In genomic region chr14:52101285-52102157, GRCm38 (mm10) we compare ENCODE assay signal across 8 mouse cellular contexts. TPM values are rescaled to one million over a fixed set of nuclear protein-coding genes. Genes with fewer than 3 reads are reported as not detected.
DNase-seq lines count a peak whose midpoint lies in the region; ATAC-seq and TF ChIP-seq lines count a peak whose summit lies in the region.

No protein-coding gene starts in this region.

- no peak overlapping the region for H3K27ac ChIP-seq in lung, embryonic 16.5 days (ENCODE audit: low read length)
- no peak overlapping the region for H3K27ac ChIP-seq in embryonic fibroblast, embryonic 13.5 days (ENCODE audit: insufficient read depth, low read length)
- no peak overlapping the region for H3K27ac ChIP-seq in limb, embryonic 11.5 days (replicated peaks; ENCODE audit: low read depth, low read length)

- H3K9me3 ChIP-seq in lung, embryonic 16.5 days (ENCODE audit: control insufficient read depth, low read length), result no peaks in the 10 kb centered on the region
- no peaks in the 10 kb centered on the region for H3K9me3 ChIP-seq in limb, embryonic 11.5 days (ENCODE audit: control insufficient read depth, low read length)

- TF ChIP-seq CTCF in embryonic fibroblast, embryonic 13.5 days (IDR thresholded peaks at IDR 0.05; ENCODE audit: borderline replicate concordance, insufficient read depth, low read length), result no peak

- no peak for DNase-seq in lung, postnatal 10 days
- no peak for DNase-seq in limb, embryonic 11.5 days (ENCODE audit: low spot score)
- DNase-seq in splenic B cell, adult 2 months (ENCODE audit: low read depth, low spot score), result peak; percentile 20
- no peak for DNase-seq in urinary bladder, adult 2 months (ENCODE audit: low spot score)
- no peak for DNase-seq in gastrocnemius, postnatal 36 days
- no peak for DNase-seq in urinary bladder, postnatal 25 days (ENCODE audit: low spot score)

- no peak for TF ChIP-seq POLR2A in embryonic fibroblast, embryonic 13.5 days (IDR thresholded peaks at IDR 0.05; ENCODE audit: low read depth, low read length)

- peak overlapping the region; percentile 67 for H3K4me3 ChIP-seq in lung, embryonic 16.5 days (ENCODE audit: low read length)
- peak overlapping the region; percentile 84 for H3K4me3 ChIP-seq in embryonic fibroblast, embryonic 13.5 days (ENCODE audit: insufficient read depth, low read length)
- no peak overlapping the region for H3K4me3 ChIP-seq in limb, embryonic 11.5 days (ENCODE audit: low read depth, low read length)

- intact Hi-C loops in gastrocnemius, postnatal 36 days (cut with DNase I), result no loop called here

- no peak overlapping the region for H3K9ac ChIP-seq in lung, embryonic 16.5 days (ENCODE audit: low read length)
- no peak overlapping the region for H3K9ac ChIP-seq in limb, embryonic 11.5 days (ENCODE audit: low read length)

- ATAC-seq in lung, embryonic 16.5 days (ENCODE audit: low read depth), result no peak
- ATAC-seq in limb, embryonic 11.5 days (ENCODE audit: insufficient number of reproducible peaks, low FRiP score, low TSS enrichment, low read depth), result no peak

- H3K27me3 ChIP-seq in lung, embryonic 16.5 days (ENCODE audit: control insufficient read depth, insufficient read depth, low read depth, low read length), result no peaks in the 10 kb centered on the region
- no peaks in the 10 kb centered on the region for H3K27me3 ChIP-seq in limb, embryonic 11.5 days (ENCODE audit: control insufficient read depth, insufficient read depth, low read length)
- H3K27me3 ChIP-seq in splenic B cell, adult 2 months (ENCODE audit: control insufficient read depth, insufficient read depth, low read length, poor library complexity, severe bottlenecking), result no peaks in the 10 kb centered on the region

- peaks cover 4% of the 10 kb centered on the region; the same call in 1 of the 2 replicates for H3K36me3 ChIP-seq in lung, embryonic 16.5 days (ENCODE audit: control insufficient read depth, insufficient read depth, low read length)
- peaks cover 5% of the 10 kb centered on the region; the same call in 1 of the 2 replicates for H3K36me3 ChIP-seq in limb, embryonic 11.5 days (ENCODE audit: control insufficient read depth, insufficient read depth, low read length)
- H3K36me3 ChIP-seq in splenic B cell, adult 2 months (ENCODE audit: control insufficient read depth, insufficient read depth, low read length, poor library complexity, severe bottlenecking), result 0 out of 2 replicates have a peak, but pooled peaks cover 1% of the 10 kb centered on the region

- WGBS in lung, embryonic 16.5 days, result 45% methylated on average over 1 of the region's 1 CpGs
- 86% methylated on average over 1 of the region's 1 CpGs for WGBS in limb, embryonic 11.5 days

- H3K4me2 ChIP-seq in lung, embryonic 16.5 days (ENCODE audit: low read depth, low read length), result peak overlapping the region; percentile 64
- H3K4me2 ChIP-seq in limb, embryonic 11.5 days (ENCODE audit: low read depth, severe bottlenecking), result peak overlapping the region; percentile 47; the same call in 1 of the 2 replicates

- H3K4me1 ChIP-seq in lung, embryonic 16.5 days (replicated peaks; ENCODE audit: control insufficient read depth, insufficient read depth, low read length), result peaks cover 23% of the 10 kb centered on the region
- H3K4me1 ChIP-seq in embryonic fibroblast, embryonic 13.5 days (ENCODE audit: control insufficient read depth, insufficient read depth, low read length), result 0 out of 2 replicates have a peak, but pooled peaks cover 5% of the 10 kb centered on the region
- 0 out of 2 replicates have a peak, but pooled peaks cover 3% of the 10 kb centered on the region for H3K4me1 ChIP-seq in limb, embryonic 11.5 days (ENCODE audit: control insufficient read depth, insufficient read depth, low read length)

RNA-seq across cellular contexts. Expression of gene Hnrnpc, which starts 2.3 kb away (rescaled TPM):
- 603 and 612 TPM in 2 replicates for polyA plus RNA-seq in lung, embryonic 16.5 days (2015; fragmentation: Nextera tagmentation; extraction: Ambion mirVana)
- polyA plus RNA-seq in embryonic fibroblast, embryonic 13.5 days (2011; ENCODE audit: insufficient read length, low read depth, missing spikeins), result 402 and 479 TPM in 2 replicates
- polyA plus RNA-seq in limb, embryonic 11.5 days (2014; fragmentation: Nextera tagmentation; extraction: Ambion mirVana), result 989 and 1,009 TPM in 2 replicates
- 203 and 214 TPM in 2 replicates for polyA plus RNA-seq in urinary bladder, adult 2 months (2012; rRNA removed)
- 10 to 100 TPM; 71.0 to 74.4 TPM for total RNA-seq in gastrocnemius, postnatal 36 days (2021)

RNA-seq across cellular contexts. Expression of gene Rpgrip1, which starts 9.0 kb away (rescaled TPM):
- 57.8 and 59.1 TPM in 2 replicates for polyA plus RNA-seq in lung, embryonic 16.5 days (2015; fragmentation: Nextera tagmentation; extraction: Ambion mirVana)
- 1.8 and 3.7 TPM in 2 replicates for polyA plus RNA-seq in embryonic fibroblast, embryonic 13.5 days (2011; ENCODE audit: insufficient read length, low read depth, missing spikeins)
- polyA plus RNA-seq in limb, embryonic 11.5 days (2014; fragmentation: Nextera tagmentation; extraction: Ambion mirVana), result 119 and 124 TPM in 2 replicates
- 1.8 and 2.5 TPM in 2 replicates for polyA plus RNA-seq in urinary bladder, adult 2 months (2012; rRNA removed)
- not detected for total RNA-seq in gastrocnemius, postnatal 36 days (2021)

RNA-seq across cellular contexts. Expression of gene Olfr221, which starts 59.3 kb away (rescaled TPM):
- not detected in 2 replicates for polyA plus RNA-seq in lung, embryonic 16.5 days (2015; fragmentation: Nextera tagmentation; extraction: Ambion mirVana)
- polyA plus RNA-seq in embryonic fibroblast, embryonic 13.5 days (2011; ENCODE audit: insufficient read length, low read depth, missing spikeins), result not detected in 2 replicates
- not detected in 2 replicates for polyA plus RNA-seq in limb, embryonic 11.5 days (2014; fragmentation: Nextera tagmentation; extraction: Ambion mirVana)
- not detected in 2 replicates for polyA plus RNA-seq in urinary bladder, adult 2 months (2012; rRNA removed)
- not detected for total RNA-seq in gastrocnemius, postnatal 36 days (2021)

Comparison
In these comparisons a context has a peak if more than half of its experiments do, and no peak if none do; other contexts are left out.
1. RNA of gene Rpgrip1, which starts 9.0 kb away (polyA plus RNA-seq): 119 to 124 TPM in limb, embryonic 11.5 days and 57.8 to 59.1 TPM in lung, embryonic 16.5 days; 1.8 to 3.7 TPM in embryonic fibroblast, embryonic 13.5 days and 1.8 to 2.5 TPM in urinary bladder, adult 2 months; every median in the first group is over 10 times any median in the second.